Mouse (Mus musculus) splenic B cell, adult 2 months (primary cell): Measurements from ENCODE around the gene Ryr2.

Source experiments
- DNase-seq: peaks from one replicate; pipeline ENCODE4 v3.0.0-alpha.2; 2011; ENCODE audit warnings: low read depth, low spot score
- H3K27me3 ChIP-seq: 2 replicates; pipeline ENCODE4 v1.6.1; 2012; ENCODE audit warnings: mild to moderate bottlenecking, low read length, moderate library complexity, mixed read lengths; ENCODE audit not compliant: control insufficient read depth, poor library complexity, insufficient read depth, severe bottlenecking
- H3K36me3 ChIP-seq: 2 replicates; pipeline ENCODE4 v1.6.1; 2012; ENCODE audit warnings: mild to moderate bottlenecking, low read length, moderate library complexity, mixed read lengths; ENCODE audit not compliant: control insufficient read depth, poor library complexity, insufficient read depth, severe bottlenecking

Ryr2 gene

GRCm38 (mm10) chr13:11542546-11542945 lies 564.2 kb downstream of the Ryr2 start:
- H3K36me3 ChIP-seq = no peaks in the 10 kb centered on the region
- no peaks in the 10 kb centered on the region for H3K27me3 ChIP-seq
- no peak for DNase-seq

DNA sequence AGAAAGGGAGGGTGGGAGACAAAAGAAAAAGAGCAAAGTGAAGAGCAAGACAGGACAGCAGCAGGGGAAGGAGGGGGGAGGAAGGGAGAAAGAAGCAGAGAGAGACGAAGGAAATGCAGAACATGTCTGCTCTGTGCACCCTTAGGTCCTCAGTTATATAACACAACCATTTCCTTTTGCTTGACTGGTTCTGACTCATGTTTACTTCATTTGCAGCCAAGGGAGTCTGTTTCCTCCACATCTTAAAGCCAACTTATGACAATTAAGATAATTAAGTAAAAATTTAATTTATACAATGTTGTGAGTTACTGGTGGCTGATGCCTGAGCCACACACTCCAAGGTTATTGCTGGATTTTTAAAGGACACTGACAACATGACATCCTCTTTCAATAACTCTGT lies 569.9 kb downstream of the Ryr2 start:
- DNase-seq = no peak
- Histone ChIP-seq H3K36me3 (no peaks in the 10 kb centered on the region), H3K27me3 (no peaks in the 10 kb centered on the region)

GRCm38 (mm10) chr13:11535874-11536273 lies 570.9 kb downstream of the Ryr2 start:
- no peaks in the 10 kb centered on the region for H3K36me3 ChIP-seq
- DNase-seq = no peak
- H3K27me3 ChIP-seq = no peaks in the 10 kb centered on the region

GRCm38 (mm10) chr13:11533265-11533664 lies 573.5 kb downstream of the Ryr2 start:
- no peaks in the 10 kb centered on the region for H3K36me3 ChIP-seq
- no peaks in the 10 kb centered on the region for H3K27me3 ChIP-seq
- DNase-seq = no peak

- Histone ChIP-seq H3K36me3 (no peaks in the 10 kb centered on the region), H3K27me3 (no peaks in the 10 kb centered on the region)
- DNase-seq = no peak
These were observed 574.5 kb downstream of the Ryr2 start for GRCm38 (mm10) chr13:11532014-11532890.

DNA sequence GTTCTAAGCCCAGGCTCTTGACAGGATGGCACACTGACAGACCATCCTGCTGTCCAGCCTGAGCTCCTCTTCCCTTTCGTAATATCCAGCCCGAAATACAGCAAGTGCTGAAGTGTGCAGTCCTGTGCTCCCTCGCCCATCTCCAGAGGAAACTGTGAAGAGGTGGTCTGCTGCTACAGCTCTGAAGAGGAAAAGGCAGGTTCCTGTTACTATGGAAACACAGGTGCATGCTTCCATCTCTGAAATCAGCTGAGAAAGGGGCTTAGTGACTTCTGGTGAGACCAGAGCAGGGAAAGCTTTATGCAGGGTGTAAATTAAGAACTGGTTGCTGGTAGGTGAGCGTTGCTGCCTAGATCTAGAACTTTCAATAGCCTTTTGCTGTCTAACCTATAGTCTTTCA lies 583.1 kb downstream of the Ryr2 start:
- H3K27me3 ChIP-seq = no peaks in the 10 kb centered on the region
- DNase-seq = no peak
- no peaks in the 10 kb centered on the region for H3K36me3 ChIP-seq

GRCm38 (mm10) chr13:11520765-11521164 lies 586.0 kb downstream of the Ryr2 start:
- H3K27me3 ChIP-seq = no peaks in the 10 kb centered on the region
- H3K36me3 ChIP-seq = no peaks in the 10 kb centered on the region
- no peak for DNase-seq

DNA sequence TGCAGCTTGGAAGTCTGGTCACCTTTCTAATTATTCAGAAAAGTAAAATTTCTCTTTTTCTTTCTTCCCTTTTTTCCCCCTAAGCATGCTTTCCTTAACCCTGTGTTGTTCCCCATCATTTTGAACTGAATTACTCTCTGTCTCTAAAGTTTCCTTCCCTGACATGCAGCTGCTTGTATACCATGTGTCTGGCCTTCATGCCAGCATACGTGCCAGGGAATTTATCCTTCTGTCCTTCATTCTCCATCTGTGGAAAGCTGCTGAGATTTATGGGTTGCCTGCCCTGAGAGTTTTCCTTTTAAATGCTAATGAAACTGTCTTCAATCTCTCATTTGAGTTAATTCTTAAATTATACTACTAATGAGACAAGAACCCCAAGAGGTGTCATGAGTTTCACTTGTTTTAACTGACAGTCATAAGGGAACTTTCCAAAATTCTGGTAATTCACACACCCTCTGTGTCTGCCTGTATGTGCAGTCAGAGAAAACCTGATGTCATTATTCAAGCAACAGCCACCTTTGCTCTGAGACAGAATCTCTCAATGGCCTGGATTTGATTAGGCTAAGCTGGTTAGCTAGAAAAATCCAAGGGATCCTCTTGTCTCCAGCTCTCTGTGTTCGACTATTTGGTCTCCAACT lies 595.1 kb downstream of the Ryr2 start:
- no peak for DNase-seq
- no peaks in the 10 kb centered on the region for H3K36me3 ChIP-seq
- no peaks in the 10 kb centered on the region for H3K27me3 ChIP-seq
